Comparison of ENCODE assay signal across 9 mouse cellular contexts in the genomic region with DNA sequence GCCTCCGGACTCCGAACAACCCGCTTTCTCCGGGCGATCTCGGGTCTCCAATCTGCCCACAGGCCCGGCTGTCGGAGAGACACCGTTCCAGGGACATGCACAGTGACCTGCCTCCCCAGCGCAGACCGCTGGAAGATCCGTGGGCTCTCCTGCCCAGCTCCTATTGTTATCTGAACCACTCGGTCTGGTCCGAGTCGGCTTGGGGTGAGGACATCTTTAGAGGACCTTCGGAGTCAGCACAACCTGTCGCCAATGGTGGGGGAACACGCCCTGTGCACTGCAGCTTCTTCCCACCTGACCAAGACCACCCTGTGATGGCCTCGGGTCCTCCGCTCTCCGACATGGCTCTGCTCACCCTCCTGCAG. TPM values are rescaled to one million over a fixed set of nuclear protein-coding genes. Genes with fewer than 3 reads are reported as not detected.
DNase-seq lines count a peak whose midpoint lies in the region; ATAC-seq and TF ChIP-seq lines count a peak whose summit lies in the region.
"Had no signal": no experiment of that assay in that cellular context is flagged by ENCODE, and none has a peak within 500 bp of the region (broad histone marks: within the 10 kb centered on the region; RNA-seq: fewer than 3 reads in every experiment).

No protein-coding gene starts in this region.

- no peaks in the 10 kb centered on the region for H3K9me3 ChIP-seq in heart, postnatal 0 days (replicated peaks; ENCODE audit: control insufficient read depth, low read length)
- H3K9me3 ChIP-seq in embryonic facial prominence, embryonic 14.5 days (ENCODE audit: control insufficient read depth, low read length): no peaks in the 10 kb centered on the region
- no peaks in the 10 kb centered on the region for H3K9me3 ChIP-seq in intestine, embryonic 14.5 days (ENCODE audit: control insufficient read depth, low read length)
- H3K9me3 ChIP-seq in midbrain, embryonic 16.5 days (replicated peaks; ENCODE audit: control insufficient read depth, low read length, poor library complexity, severe bottlenecking): no peaks in the 10 kb centered on the region
- H3K9me3 ChIP-seq: G1E had no signal

- no peak for DNase-seq in heart, postnatal 0 days (ENCODE audit: low spot score)
- no peak for DNase-seq in heart, postnatal 25 days (ENCODE audit: low spot score)
- no peak for DNase-seq in embryonic facial prominence, embryonic 14.5 days (ENCODE audit: low spot score)
- DNase-seq in intestine, embryonic 14.5 days (ENCODE audit: low spot score): no peak
- DNase-seq in thymus, postnatal 4 days: no peak
- DNase-seq in cerebellum, adult 11 months: no peak
- no peak for DNase-seq in left cerebral cortex, adult 11 months (ENCODE audit: low spot score)

- peaks cover 19% of the 10 kb centered on the region for H3K27me3 ChIP-seq in heart, postnatal 0 days (ENCODE audit: control insufficient read depth, insufficient read depth, low read length)
- H3K27me3 ChIP-seq in embryonic facial prominence, embryonic 14.5 days (replicated peaks; ENCODE audit: control insufficient read depth, insufficient read depth, low read length): peaks cover 25% of the 10 kb centered on the region
- peaks cover 24% of the 10 kb centered on the region for H3K27me3 ChIP-seq in intestine, embryonic 14.5 days (replicated peaks; ENCODE audit: control insufficient read depth, insufficient read depth, low read length)
- H3K27me3 ChIP-seq in midbrain, embryonic 16.5 days (ENCODE audit: control insufficient read depth, insufficient read depth, low read depth, low read length): no peaks in the 10 kb centered on the region; the same call in 1 of the 2 replicates

- H3K27ac ChIP-seq in heart, postnatal 0 days (ENCODE audit: low read depth): no peak overlapping the region
- no peak overlapping the region for H3K27ac ChIP-seq in embryonic facial prominence, embryonic 14.5 days (replicated peaks; ENCODE audit: low read depth, low read length)
- H3K27ac ChIP-seq in intestine, embryonic 14.5 days (ENCODE audit: low read depth): no peak overlapping the region
- H3K27ac ChIP-seq in midbrain, embryonic 16.5 days (ENCODE audit: low read length): no peak overlapping the region

- no peak for TF ChIP-seq CTCF in heart, postnatal 0 days (IDR thresholded peaks at IDR 0.05; ENCODE audit: low read depth)

- no peak for TF ChIP-seq EP300 in heart, postnatal 0 days (IDR thresholded peaks at IDR 0.05; ENCODE audit: low read depth)

- peak overlapping the region; percentile 67 for H3K4me2 ChIP-seq in heart, postnatal 0 days (ENCODE audit: low read depth, low read length)
- peak overlapping the region; percentile 73 for H3K4me2 ChIP-seq in embryonic facial prominence, embryonic 14.5 days (ENCODE audit: low read depth, low read length)
- H3K4me2 ChIP-seq in intestine, embryonic 14.5 days (ENCODE audit: low read length): peak overlapping the region; percentile 70
- peak overlapping the region; percentile 76 for H3K4me2 ChIP-seq in midbrain, embryonic 16.5 days (ENCODE audit: low read length)

- ATAC-seq in heart, postnatal 0 days (ENCODE audit: insufficient read depth, low read depth): no peak
- no peak for ATAC-seq in embryonic facial prominence, embryonic 14.5 days (ENCODE audit: low read depth)
- ATAC-seq in intestine, embryonic 14.5 days (replicated peaks; ENCODE audit: low FRiP score, low TSS enrichment, low read depth): no peak
- ATAC-seq in midbrain, embryonic 16.5 days: no peak

- intact Hi-C loops in heart, postnatal 25 days (cut with DNase I): no loop called here

- 20% methylated on average over 21 of the region's 21 CpGs for WGBS in heart, postnatal 0 days
- 24% methylated on average over 21 of the region's 21 CpGs for WGBS in embryonic facial prominence, embryonic 14.5 days
- WGBS in intestine, embryonic 14.5 days: 25% methylated on average over 21 of the region's 21 CpGs
- 18% methylated on average over 21 of the region's 21 CpGs for WGBS in midbrain, embryonic 16.5 days

- H3K9ac ChIP-seq in heart, postnatal 0 days (replicated peaks; ENCODE audit: low read depth, low read length): peak overlapping the region; percentile 32; the same call in 1 of the 2 replicates
- H3K9ac ChIP-seq in embryonic facial prominence, embryonic 14.5 days (ENCODE audit: low read depth, low read length): peak overlapping the region; percentile 57
- peak overlapping the region; percentile 27; the same call in 1 of the 2 replicates for H3K9ac ChIP-seq in intestine, embryonic 14.5 days (ENCODE audit: low read length)
- H3K9ac ChIP-seq in midbrain, embryonic 16.5 days (ENCODE audit: low read depth, low read length): peak overlapping the region; percentile 64

- peak overlapping the region; percentile 41 for H3K4me3 ChIP-seq in heart, postnatal 0 days (ENCODE audit: low read depth, low read length)
- H3K4me3 ChIP-seq in embryonic facial prominence, embryonic 14.5 days (ENCODE audit: low read depth, low read length): peak overlapping the region; percentile 39
- peak overlapping the region; percentile 35 for H3K4me3 ChIP-seq in intestine, embryonic 14.5 days (ENCODE audit: low read depth, low read length)
- H3K4me3 ChIP-seq in midbrain, embryonic 16.5 days (ENCODE audit: low read depth, low read length): peak overlapping the region; percentile 37

- H3K4me1 ChIP-seq in heart, postnatal 0 days (ENCODE audit: control insufficient read depth, insufficient read depth): 0 out of 2 replicates have a peak, but pooled peaks cover 4% of the 10 kb centered on the region
- H3K4me1 ChIP-seq in embryonic facial prominence, embryonic 14.5 days (ENCODE audit: control insufficient read depth, insufficient read depth, low read length): 0 out of 2 replicates have a peak, but pooled peaks cover 7% of the 10 kb centered on the region
- peaks cover 5% of the 10 kb centered on the region; the same call in 1 of the 2 replicates for H3K4me1 ChIP-seq in intestine, embryonic 14.5 days (replicated peaks; ENCODE audit: control insufficient read depth, insufficient read depth, low read length)
- H3K4me1 ChIP-seq in midbrain, embryonic 16.5 days (ENCODE audit: control insufficient read depth, insufficient read depth, low read length): peaks cover 4% of the 10 kb centered on the region; the same call in 1 of the 2 replicates

- no peaks in the 10 kb centered on the region for H3K36me3 ChIP-seq in heart, postnatal 0 days (replicated peaks; ENCODE audit: control insufficient read depth, insufficient read depth, low read length)
- H3K36me3 ChIP-seq in embryonic facial prominence, embryonic 14.5 days (ENCODE audit: control insufficient read depth, insufficient read depth, low read length): no peaks in the 10 kb centered on the region
- no peaks in the 10 kb centered on the region for H3K36me3 ChIP-seq in intestine, embryonic 14.5 days (ENCODE audit: control insufficient read depth, insufficient read depth, low read length)
- H3K36me3 ChIP-seq in midbrain, embryonic 16.5 days (ENCODE audit: control insufficient read depth, insufficient read depth, low read length): no peaks in the 10 kb centered on the region
- H3K36me3 ChIP-seq: G1E had no signal

RNA-seq across cellular contexts. Expression of gene Zc3h12d, which starts 35.4 kb away (rescaled TPM):
- total RNA-seq in heart, postnatal 0 days (2014; rRNA removed; ENCODE audit: low replicate concordance): 0.04 TPM in 1 of 2 replicates, not detected in the other
- polyA plus RNA-seq in heart, postnatal 0 days (2015; fragmentation: Nextera tagmentation; extraction: Ambion mirVana): 0.15 and 0.20 TPM in 2 replicates
- under 1 TPM; 0.18 to 0.25 TPM for total RNA-seq in heart, postnatal 25 days (2021)
- 0.11 and 0.24 TPM in 2 replicates for polyA plus RNA-seq in embryonic facial prominence, embryonic 14.5 days (2014; fragmentation: Nextera tagmentation; extraction: Ambion mirVana)
- 0.13 and 0.23 TPM in 2 replicates for polyA plus RNA-seq in intestine, embryonic 14.5 days (2014; fragmentation: Nextera tagmentation; extraction: Ambion mirVana)
- 0.16 and 0.25 TPM in 2 replicates for polyA plus RNA-seq in midbrain, embryonic 16.5 days (2015; fragmentation: Nextera tagmentation; extraction: Ambion mirVana)
- polyA plus RNA-seq: G1E had no signal
